Mouse (Mus musculus) embryonic facial prominence, embryonic 13.5 days (tissue): ENCODE results near the gene Pdia5. TPM values are rescaled to one million over a fixed set of nuclear protein-coding genes. Genes with fewer than 3 reads are reported as not detected.

Experiments used
- microRNA-seq: library from miRNA; unstranded; fragments of <30 nt; microRNA quantifications from one replicate; pipeline ENCODE4, GENCODE M21; 2016
- polyA plus RNA-seq: library from polyadenylated mRNA; unstranded; fragments of >200 nt; fragmentation: Nextera tagmentation; extraction: Ambion mirVana; gene quantifications from 2 replicates; pipeline ENCODE4 v1.2.1, GENCODE M21; 2015

Gene Pdia5
- polyA plus RNA-seq, 1 experiment from 2014 or later, result 33.3 TPM

Small RNA genes lying within 50 kb of the gene (microRNA-seq; reads per million reads assigned to microRNA genes)
- not detected for gene Gm25548

Other genes with a start within 250 kb of the Pdia5 start
- 51.3 and 54.4 TPM in 2 replicates for gene Sec22a, start 127.0 kb downstream of the Pdia5 start, polyA plus RNA-seq
- gene Sema5b, start 50.3 kb upstream of the Pdia5 start, polyA plus RNA-seq, result 5.0 and 5.8 TPM in 2 replicates